Mouse (Mus musculus) kidney, postnatal 36 days (tissue): Measurements from ENCODE around the gene Dnm1.

Experiments used
- DNase-seq, 2 experiments: peaks; one replicate each; pipeline ENCODE4 v3.0.0; 2021 to 2022; ENCODE audit warnings: mixed read lengths in 2 of 2

Dnm1 gene

DNA sequence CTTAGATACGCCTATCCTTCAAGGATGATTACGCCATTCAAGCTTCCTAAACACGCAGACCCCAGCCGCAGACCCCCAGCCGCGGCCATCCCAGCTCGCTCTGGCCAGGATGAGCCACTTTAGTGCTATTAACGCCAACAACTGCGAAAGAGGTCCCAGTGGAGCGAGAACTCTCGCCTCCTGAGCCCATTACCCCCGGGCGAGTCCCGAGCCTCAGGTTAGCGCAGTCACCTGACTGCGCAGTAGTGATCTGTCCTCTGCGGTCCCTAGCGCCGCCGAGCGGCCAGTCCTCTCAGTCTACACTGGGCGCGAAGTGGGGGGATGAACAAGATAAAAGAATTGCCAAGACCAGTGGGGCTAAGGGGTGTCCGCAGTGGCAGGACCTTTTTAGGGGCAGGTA is 8.3 kb upstream of the Dnm1 start:
- peak; percentile 80 to 91 for DNase-seq

DNA sequence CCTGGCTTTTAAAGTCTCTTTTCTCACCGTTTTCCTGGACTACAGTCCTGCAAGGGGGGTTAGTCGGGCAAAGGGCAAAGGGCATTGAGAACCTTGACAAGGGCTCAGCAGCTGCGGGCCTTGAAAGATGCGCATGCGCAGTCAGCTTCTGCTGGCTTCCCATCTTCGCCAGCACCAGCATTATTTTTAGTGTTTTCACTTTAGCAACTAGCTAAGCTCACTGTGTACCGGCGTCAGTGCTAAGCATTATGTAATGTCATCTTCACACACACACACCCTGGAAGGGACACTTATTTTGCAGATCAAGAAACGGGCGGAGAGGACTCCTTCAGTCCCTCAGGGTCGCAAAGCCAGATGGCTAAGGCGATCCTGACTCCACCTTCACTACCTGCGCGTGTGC is 7.6 kb upstream of the Dnm1 start:
- DNase-seq, result peak; percentile 92 to 93

DNA sequence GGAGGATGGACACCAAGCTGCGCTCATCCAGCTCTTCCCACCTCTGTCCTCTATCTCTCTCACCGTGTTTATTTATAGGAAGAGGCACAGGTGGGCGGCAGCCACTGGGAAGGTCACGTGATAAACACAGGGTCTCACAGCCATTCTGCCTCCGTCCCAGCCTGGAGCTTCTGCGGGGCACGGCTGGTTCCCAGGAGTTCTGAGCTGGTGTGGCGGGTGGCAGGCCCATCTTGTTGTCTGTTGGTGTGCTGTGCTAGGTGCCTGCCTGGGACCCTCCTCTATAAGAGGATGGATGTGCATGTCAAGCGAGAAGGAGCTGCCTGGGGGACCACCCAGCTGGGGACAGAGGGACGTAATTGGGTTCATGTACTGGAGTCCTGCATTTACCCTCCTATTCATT is 5.2 kb upstream of the Dnm1 start:
- DNase-seq, result no peak

DNA sequence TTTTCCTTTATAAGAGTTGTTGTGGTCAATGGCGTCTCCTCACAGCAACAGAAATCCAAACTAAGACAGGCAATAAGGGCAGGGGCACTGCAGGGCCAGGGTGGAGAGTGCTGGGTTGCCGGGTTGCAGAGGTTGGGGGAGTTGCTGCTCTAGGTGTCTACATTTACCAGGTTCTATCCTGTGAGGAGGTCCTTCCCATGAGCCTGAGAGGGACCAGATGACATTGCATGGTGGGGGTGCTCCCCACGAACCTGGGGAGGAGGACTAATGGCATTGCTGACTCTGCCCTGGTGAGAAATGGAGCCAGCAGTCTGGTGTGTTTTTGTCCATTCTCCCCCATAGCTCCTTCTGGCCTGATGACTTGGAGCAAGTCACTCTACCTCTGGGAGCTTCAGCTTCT is 4.6 kb upstream of the Dnm1 start:
- DNase-seq, result no peak

DNA sequence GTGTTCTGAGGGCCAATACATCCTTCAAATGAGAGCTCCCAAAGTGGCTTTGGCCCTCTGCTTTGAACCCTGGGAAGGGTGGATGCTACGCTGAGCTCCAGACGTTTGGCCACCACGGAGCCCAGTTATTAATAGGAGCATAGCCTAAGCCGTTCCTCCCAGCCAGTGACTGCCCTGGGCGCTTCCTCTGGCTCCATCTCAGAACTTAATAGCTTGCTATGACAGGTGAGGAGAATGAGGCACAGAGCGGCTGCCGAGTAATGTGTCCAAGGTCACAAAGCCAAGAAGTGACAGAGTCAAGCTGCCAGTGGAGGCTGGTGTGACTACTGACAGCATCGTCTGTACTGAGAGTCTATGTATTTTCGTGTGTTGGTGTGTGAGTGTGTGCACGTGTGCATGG is 3.1 kb upstream of the Dnm1 start:
- DNase-seq, result no peak

DNA sequence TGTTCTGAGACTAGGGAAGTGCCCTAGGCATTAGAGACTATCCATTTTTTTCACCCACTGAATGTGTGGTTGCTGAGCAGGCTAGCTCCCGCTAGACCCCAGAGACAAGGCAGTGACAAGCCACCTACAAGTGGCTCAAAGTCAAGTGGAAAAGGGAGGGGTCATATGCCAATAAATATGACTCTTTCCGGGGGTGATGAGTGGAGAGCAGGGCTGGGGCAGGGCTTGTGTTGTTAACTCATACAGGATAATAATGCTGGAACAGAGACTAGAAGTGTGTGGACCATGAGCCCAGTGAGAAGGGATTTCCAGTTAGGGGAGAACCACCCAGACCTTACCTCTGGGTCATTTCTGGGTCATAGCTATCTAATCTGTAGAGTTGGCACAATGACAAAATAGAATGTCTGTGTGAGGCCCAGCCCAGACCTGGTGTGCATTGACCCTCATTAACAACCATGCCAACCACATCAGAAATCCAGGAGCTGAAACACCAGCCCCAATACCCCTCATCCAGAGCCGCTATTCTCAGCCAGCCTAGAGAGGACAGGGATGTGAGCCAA is 1.3 kb upstream of the Dnm1 start:
- no peak for DNase-seq

DNA sequence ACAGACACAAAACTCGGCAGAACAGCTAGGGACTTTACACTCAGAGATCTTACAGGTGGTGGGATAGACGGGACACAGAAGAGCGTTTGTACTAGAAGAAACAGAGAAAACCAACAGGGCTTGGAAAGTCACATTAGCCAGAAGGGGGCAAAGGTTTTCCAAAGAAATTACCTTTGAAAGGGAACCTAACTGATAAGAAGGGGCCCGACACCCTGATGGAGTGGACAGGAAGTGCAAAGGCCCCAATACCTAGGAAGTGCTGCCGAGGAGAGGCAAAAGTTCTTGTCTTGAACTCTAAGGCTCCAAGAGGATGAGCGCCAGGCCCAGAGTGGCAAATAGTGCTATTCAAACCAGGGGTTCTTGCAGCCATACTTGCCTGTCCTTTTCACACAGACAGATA is 698 bp upstream of the Dnm1 start:
- no peak for DNase-seq

DNA sequence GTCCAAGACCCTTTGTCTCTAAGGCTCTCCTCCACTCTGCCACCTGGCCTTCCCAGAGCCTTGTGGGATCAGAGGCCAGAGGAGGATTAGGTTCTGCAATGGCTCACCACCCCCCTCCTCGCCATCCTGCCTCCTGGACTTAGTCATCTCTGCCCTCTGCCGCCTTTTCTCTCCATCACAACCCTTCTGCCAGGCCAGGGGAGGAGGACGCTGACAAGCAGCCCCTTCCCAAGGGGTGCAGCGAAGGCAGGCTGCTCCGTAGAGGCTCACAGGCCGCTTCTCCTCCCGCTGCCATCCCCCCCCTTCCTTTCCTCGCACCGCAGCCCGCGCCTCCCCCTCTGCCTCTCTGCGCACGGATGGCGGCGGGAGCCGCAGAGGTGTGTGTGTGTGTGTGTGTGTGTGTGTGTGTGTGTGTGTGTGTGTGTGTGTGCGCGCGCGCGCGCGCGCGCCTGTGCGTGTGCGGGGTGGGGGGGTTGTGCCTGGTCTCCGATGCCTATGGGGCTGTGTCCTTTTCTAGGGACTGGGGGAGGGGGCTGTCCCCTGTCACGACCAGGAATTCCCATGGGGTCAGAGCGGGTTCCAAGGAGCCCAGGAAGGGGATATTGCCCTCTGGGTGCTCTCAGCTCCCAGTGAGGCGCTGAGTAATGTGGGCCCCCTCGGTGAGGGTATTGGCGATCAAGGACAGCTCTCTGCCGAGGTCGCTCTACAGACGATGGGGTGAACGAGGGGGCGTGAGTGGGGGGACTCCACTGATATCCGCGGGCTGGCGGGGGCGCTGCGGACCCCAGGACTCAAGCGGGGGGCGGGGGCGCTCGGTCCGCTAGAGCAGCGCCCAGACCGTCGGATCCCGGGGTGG is 759 bp downstream of the Dnm1 start, which contains the start of gene Ciz1:
Ciz1 (plus strand) TSS at position 177 of the 856 bp plus-strand sequence.
- DNase-seq, result peak; percentile 13 to 19

DNA sequence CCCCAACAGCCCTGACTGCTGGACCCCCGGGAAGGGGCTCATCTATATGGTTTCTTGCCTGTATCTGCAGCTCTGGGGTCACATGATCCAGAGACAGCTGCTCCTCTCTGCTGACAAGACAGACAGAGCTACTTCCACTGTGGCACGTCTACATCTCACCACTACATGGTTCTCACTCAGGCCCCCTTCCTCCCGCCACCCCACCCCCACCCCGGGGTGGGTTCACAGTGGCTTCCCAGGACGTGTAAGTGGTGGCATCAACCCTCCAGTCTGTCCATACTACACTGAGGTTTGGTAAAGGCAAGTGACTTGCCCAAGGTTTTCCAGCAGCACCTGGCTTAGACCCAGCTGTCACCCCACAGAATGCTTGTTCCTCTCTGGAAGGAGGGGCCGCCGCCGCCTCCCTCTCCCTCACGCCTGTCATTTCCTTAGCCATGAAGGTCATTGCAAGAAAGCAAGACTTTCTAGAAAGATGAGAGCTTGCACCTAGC is 1.6 kb downstream of the Dnm1 start:
- DNase-seq, result no peak

DNA sequence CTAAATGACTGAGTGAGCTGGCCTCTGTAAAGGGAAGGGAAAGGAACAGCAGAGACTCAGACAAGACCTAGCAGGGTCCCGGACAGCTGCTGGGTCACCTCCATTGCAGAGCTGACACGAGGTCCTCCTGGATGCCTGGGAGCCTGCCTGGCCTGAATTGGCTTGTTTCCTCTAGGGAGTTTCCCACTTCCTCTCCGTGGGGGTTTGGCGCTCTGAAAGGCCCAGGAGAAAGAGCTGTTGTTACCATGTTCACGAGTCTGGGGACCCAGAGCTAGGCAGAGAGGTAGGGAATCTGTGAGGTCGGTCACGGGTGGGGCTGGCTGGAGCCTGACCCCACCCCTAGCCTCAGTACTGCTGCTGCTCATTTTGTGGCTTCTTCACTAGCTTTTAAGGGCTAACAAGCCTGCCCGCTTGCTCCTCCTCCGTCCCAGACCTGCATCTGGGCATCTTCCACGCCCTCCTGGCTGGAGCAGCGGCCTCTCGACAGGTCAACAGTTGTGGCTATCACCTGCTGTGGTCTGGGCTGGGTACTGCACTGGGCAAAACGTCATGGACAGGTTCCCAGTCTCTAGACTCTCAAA is 2.6 kb downstream of the Dnm1 start:
- peak in 1 of 2 experiments; percentile 12 for DNase-seq

DNA sequence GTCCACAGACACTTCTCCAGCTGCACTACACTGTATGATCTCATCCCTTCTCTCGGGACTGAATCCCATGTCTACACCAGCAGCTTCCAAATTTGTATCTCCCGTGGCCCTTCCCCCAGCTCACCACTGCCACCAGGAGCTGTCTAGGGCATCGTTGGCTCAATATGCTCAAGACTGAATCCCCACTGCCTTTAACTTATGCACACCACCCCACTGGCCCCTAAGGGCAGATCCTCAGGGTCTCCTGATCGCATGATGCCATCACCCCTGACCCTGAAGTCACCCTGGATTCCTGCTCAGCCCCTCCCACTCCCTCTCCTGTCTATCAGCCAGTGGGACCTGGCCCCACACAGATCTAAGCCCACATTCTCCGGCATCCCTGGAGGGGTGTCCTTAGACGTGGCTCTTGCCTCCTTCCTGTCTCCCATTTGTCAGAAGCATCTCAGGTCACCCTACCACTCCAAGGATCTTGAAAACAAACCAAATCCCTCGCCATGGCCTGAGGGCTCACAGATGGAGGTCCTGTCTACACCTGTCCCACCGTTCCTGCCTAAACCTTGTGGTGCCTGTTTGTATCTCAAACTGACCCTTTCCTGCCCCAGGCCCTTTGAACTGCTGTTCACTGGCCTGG is 3.4 kb downstream of the Dnm1 start:
- DNase-seq, result no peak

DNA sequence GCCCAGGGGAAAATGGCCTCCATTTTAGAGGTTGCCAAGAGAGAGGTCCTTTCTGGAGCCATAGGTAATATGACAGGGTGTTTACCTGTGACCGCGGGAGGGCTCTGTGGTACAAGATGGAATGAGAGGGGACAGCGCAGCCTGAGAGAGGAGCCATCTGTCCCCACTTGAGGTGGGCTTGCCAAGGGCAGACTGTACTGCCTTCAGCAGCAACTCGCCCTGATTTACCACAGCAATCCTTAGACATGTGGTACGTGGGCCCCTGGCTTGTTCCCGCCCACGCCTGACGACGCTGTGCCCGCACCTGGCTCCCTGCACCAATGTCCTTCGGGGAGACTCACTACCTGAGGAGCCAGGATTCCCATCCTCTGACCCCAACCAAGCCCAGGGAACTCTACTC is 4.8 kb downstream of the Dnm1 start:
- no peak for DNase-seq

DNA sequence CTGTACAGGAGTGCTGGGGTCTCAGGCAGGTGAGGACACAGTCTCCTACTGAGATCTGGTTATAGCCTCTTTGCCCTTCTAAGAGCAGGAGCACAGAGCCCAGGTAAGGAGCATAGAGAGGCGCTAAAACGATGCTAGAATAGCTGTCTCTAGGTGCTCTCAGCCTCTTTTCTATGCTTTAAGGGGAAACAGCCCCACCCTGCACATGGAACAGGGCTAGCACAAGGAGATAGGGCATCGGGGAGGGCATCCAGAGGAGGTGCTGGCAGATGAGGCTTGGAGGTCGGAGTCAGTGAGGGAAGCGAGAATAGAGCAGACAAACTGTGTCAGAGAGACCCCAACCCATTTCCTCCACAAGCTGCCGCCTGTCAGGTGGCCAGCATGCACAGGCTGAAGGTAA is 6.1 kb downstream of the Dnm1 start:
- DNase-seq, result no peak

DNA sequence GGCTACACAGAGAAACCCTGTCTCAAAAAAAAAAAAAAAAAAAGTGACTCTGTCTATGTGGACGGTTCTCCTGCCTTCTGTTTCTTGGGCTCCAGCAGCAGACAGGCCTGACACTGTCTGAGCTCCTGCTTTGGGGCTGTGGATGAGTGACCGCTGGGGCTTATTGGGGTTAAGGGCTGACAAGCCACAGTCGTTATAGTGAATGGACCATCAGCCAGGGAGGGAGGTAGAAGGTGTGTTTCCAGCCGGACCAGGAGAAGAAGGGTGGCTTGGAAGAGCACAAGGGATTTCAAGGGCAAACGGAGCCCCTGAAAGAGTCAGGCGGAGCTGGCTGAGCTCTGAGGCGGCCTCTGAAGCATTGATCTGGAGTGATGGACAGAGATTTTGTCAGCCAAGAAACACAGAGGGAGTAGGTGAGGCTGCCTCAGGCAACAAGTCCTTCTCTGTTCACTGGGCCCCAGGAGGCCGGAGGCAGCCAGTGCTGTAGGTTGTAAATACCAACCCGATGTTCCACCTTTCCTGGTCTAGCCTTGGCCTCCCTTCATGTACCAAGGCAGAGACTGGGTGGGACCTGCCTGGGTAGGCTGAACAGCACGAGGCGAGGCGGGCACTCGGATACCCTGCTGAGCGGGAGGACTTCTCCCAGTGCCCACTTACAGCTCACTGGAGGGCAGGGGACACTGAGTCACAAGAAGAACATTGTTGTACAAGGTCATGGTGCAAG is 8.4 kb downstream of the Dnm1 start:
- DNase-seq, result no peak

DNA sequence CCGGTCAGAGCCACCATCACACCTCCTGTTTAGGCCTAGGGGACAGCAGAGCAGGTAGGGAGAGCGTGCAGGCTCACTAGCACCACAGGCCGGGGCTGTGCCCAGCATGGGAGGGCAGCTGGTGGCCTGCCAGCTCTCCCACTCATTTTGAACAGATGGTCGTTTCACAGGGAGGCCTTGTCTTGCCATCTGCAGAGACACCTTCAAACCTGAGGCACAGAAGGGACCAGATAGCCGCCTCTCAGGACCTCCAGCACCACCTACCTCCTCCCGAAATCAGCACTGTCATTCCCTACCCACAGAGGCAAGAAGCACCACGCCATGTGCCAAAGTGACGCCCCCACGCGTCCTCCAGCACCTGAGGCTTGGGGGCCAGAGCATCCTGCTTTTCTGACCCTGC is 9.1 kb downstream of the Dnm1 start:
- no peak for DNase-seq

DNA sequence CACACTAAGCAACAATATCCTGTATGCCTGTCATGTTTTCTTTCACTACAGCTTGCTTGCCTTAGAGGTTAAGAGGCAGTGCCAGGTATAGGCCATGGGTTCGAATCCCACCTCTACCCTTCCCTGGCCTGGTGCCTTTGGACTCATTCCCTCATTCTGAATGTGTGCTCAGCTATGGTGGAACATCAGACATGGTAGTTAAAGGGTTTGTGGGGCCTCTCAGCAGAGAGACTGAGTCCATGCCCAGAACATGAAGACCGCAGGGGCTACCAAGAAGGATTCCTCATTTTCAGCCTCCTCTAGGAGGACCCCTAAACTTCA is 9.8 kb downstream of the Dnm1 start:
- DNase-seq, result no peak

DNA sequence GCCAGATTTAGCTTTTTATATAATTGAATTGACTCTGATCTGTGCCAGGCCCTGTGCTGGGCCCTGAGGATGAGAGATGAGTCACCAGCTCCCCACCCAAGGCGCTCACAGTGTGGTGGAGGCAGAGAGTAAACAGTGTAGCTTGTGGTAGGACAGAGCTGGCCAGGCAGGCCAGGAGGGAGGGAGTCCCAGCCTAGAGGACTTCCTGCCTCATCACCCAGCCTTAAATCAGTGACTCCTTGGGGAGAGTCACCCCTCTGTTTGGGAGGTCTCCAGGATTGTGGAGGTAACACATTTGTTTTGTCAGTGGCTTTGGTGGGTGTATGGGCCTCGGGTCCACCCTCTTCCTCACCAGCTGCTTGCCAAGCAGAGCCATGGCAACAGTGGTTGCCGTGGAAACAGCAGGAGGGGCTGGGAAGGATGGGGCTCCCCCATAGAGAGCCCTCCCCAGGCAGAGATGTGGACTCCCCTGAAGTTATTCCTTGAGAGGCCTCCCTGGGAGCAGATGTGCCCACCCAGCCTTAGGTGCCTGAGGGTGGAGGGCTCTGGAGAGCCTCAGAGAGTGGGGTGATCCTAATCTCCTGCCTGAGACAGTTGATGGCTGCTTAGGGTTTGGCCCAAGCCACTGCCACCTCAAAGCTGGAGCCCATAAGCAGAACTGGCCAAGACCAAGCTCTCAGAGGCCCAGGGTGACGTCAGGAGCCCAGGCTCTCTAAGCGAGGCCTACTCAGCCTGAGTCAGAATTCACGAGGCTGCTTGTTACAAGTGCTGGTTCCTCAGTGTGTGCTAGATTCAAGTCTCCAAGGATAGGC is 10.4 kb downstream of the Dnm1 start:
- no peak for DNase-seq

DNA sequence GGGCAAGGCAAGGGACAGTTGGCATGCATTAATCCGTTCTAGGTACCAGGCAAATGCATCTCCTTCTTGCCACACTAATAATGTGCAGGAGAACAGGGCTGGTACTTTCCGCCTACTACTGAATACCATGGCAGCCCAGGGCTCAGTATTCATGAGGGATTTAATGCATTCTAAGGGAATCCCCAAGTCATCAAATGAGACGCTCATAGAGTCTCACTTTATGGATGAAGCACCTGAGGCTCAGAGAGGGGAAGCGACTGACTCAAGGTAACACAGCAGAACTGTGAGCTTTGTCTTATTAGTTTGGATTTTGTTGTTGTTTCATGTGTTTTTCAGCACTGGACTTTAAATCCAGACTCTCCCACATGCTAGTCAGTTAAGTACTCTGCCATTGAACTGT is 11.1 kb downstream of the Dnm1 start:
- no peak for DNase-seq

DNA sequence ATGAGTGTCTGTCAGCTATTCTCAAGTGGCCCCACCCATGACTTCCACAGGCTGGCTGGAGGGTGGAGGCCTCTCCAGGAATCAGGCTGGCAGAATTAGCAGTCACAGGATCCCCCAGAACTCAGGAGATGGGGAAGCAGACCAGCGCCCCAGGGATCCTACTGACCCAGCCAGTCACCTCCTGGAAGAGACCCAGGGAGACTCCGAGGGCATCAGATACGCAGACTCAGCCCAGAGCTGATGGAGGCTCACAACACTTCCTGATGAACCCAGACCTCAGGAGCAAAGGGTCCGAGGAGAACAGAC is 11.6 kb downstream of the Dnm1 start:
- no peak for DNase-seq

DNA sequence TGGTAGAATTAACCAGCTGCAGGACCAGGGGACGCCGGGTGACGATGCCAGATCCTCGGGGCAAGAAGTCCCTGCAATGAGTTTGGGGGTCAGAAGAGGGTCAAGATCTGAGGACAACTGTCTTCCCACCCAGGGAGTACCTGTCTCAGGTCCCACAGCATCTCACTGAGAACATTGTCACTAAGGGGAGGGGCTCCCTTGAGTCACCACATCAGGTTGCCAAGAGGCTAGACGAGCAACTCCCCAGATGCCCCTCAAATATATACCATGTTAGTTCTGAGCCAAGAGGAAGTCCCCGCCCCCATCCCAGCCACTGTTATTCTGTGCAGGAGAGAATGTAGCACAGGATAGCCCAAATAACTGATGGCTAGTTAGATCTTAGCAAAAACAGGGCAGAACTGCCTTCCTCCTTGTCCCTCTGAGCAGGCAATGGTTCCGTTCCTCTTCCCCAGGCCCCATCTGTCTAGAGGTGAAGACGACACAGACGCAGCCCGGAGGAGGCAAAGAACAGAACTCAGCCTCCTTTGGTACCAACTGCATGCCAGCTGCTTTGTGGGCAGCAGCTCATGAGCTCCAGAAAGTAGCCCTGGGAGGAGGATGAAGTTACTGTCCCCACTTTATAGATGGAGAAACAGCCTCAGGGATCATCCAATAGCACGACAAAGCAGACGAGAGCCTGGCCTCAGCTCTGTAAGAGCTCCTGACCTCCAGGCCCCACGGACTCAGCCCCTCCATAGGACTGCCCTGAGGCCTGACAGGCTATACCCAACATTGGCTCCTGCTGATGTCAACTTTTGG is 12.1 kb downstream of the Dnm1 start:
- DNase-seq, result no peak

DNA sequence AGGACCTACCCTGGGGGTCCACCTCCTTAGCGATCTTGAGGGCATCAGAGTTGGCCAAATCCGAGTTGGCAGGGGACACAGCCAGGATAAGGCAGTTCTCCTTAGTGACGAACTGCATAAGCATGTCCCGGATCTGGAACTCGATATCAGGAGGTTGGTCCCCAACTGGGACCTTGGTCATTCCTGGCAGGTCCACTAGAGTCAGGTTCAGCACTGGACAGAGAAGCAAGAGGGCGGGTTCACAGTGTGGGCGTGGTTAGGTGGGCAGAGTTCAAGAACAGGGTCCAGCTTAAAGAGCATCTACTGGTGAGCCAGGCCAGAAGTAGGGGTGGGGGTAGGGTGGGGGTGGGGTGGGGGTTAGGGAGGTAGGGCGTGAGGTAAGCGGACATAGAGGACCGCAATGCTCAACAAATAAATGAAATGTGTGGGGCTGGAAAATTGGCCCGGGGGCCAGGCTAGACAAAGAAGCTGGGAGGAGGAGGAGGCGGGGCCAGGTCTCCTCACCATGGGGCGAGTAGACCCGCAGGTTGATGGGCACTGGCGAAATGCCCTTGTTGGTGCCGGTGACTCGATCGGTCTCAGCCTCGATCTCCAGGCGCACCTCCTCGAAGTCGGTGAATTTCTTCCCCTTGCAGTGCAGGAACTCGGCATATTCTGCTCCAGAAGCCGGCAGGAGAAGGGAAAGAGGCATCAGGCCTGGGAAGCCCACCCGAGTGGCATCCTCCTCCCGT is 13.1 kb downstream of the Dnm1 start:
- DNase-seq, result peak in 1 of 2 experiments; percentile 60
